Mouse (Mus musculus) stomach, postnatal 0 days (tissue): Measurements from ENCODE around the gene Eif5.

Experiments used
- CTCF ChIP-seq: IDR thresholded peaks from 2 replicates; pipeline ENCODE4 v1.5.1; 2016; ENCODE audit warnings: antibody characterized with exemption, low read depth, mild to moderate bottlenecking, moderate library complexity
- EP300 ChIP-seq: optimal IDR thresholded peaks from 2 replicates; pipeline ENCODE3; 2016; ENCODE audit warnings: antibody characterized with exemption

GRCm38 (mm10) chr12:111497076-111497475 is 40.7 kb upstream of the Eif5 start:
- TF ChIP-seq EP300 (no peak), CTCF (peak; percentile 57)
